Mouse (Mus musculus) hindbrain, embryonic 15.5 days (tissue): ENCODE data around the gene Lamc1. TPM values are rescaled to one million over a fixed set of nuclear protein-coding genes. Genes with fewer than 3 reads are reported as not detected.

Source experiments
- ATAC-seq: fragments of 200-750 bp; cut with Nextera tagmentation; 2 replicates; pipeline ENCODE4 v1.8.0; 2017; ENCODE audit warnings: low read depth, moderate number of reproducible peaks, moderate TSS enrichment; ENCODE audit not compliant: low FRiP score
- H3K27ac ChIP-seq: fragments of 300-500 bp; sonication (generic); replicated peaks from 2 replicates; pipeline ENCODE4 v1.5.1; 2015; ENCODE audit warnings: mild to moderate bottlenecking, inconsistent platforms
- H3K27me3 ChIP-seq: fragments of 300-500 bp; sonication (generic); 2 replicates; pipeline ENCODE4 v1.6.1; 2015; ENCODE audit warnings: control low read depth, inconsistent platforms
- H3K36me3 ChIP-seq: fragments of 300-500 bp; sonication (generic); 2 replicates; pipeline ENCODE4 v1.6.1; 2015; ENCODE audit warnings: control low read depth, inconsistent platforms
- H3K4me1 ChIP-seq: fragments of 300-500 bp; sonication (generic); replicated peaks from 2 replicates; pipeline ENCODE4 v1.6.1; 2015; ENCODE audit warnings: control low read depth, inconsistent platforms
- H3K4me2 ChIP-seq: fragments of 300-500 bp; sonication (generic); 2 replicates; pipeline ENCODE4 v1.6.1; 2015; ENCODE audit warnings: moderate library complexity, mild to moderate bottlenecking, inconsistent platforms
- H3K4me3 ChIP-seq: fragments of 300-500 bp; sonication (generic); 2 replicates; pipeline ENCODE4 v1.5.1; 2015; ENCODE audit warnings: mild to moderate bottlenecking, inconsistent platforms
- H3K9ac ChIP-seq: fragments of 300-500 bp; sonication (generic); 2 replicates; pipeline ENCODE4 v1.6.1; 2015; ENCODE audit warnings: inconsistent platforms
- H3K9me3 ChIP-seq: fragments of 300-500 bp; sonication (generic); 2 replicates; pipeline ENCODE4 v1.6.1; 2016; ENCODE audit warnings: control low read depth, inconsistent platforms
- WGBS: fragments of 180-500 bp; shearing (Covaris S2); methylation state at CpG from one replicate; pipeline ENCODE4 v1.1.7; 2015; 5-methylcytosine and 5-hydroxymethylcytosine counted together
- polyA plus RNA-seq: library from polyadenylated mRNA; unstranded; fragments of >200 nt; fragmentation: Nextera tagmentation; extraction: Ambion mirVana; gene quantifications from 2 replicates; pipeline ENCODE4 v1.2.1, GENCODE M21; 2015

Gene Lamc1
- polyA plus RNA-seq, 1 experiment from 2014 or later = 19.2 TPM

DNA sequence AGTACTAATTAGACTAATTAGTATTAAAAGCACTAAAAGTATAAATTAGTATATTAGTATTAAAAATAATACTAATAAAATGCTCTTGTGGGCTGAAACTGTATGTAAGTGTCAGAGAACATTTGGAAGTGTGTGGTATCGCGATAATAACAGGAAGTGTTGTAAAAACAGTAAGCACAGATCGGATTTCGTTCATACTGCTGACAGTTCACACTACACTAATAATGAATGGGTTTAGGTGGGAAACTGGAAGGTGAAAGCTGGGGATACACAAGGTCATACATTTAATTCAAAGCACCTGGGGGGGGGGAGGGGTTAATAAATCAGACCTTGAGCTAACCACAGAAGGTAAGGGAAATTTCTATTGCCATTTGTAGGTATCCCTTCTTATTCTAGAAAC lies 41.2 kb downstream of the Lamc1 start:
- 81% methylated on average over 4 of the region's 4 CpGs for WGBS

DNA sequence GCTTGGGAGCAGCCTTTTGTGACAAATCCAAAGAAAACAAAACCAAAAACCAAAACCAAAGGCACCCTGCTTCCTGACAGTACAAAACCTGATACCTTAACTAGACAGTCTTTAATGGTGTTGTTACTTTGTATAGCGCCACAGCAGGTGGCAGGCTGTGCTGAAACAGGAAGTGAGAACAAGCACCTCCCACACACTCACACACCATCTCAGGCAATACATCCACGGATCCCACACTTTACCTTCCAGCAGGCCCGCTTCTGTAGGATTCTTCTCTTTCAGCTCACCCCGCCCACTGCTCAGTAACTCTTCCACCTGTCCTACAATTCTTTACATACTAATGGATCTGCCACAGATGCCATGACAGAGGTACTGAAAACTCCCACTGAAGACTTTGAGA lies 44.6 kb downstream of the Lamc1 start:
- H3K36me3 ChIP-seq = no peaks in the 10 kb centered on the region
- WGBS = 85% methylated on average over 4 of the region's 4 CpGs
- H3K4me2 ChIP-seq = no peak overlapping the region
- no peak overlapping the region for H3K9ac ChIP-seq
- H3K27ac ChIP-seq = no peak overlapping the region
- H3K4me3 ChIP-seq = no peak overlapping the region
- peaks cover 13% of the 10 kb centered on the region for H3K4me1 ChIP-seq
- H3K27me3 ChIP-seq = no peaks in the 10 kb centered on the region
- ATAC-seq = no peak
- no peaks in the 10 kb centered on the region for H3K9me3 ChIP-seq

More for the DNA sequence above, 41.2 kb downstream of the Lamc1 start:
- no peak for ATAC-seq
- H3K9ac ChIP-seq = no peak overlapping the region
- H3K27me3 ChIP-seq = no peaks in the 10 kb centered on the region
- H3K4me2 ChIP-seq = no peak overlapping the region
- H3K4me3 ChIP-seq = no peak overlapping the region
- no peaks in the 10 kb centered on the region for H3K36me3 ChIP-seq
- H3K9me3 ChIP-seq = no peaks in the 10 kb centered on the region
- H3K27ac ChIP-seq = no peak overlapping the region
- H3K4me1 ChIP-seq = peaks cover 16% of the 10 kb centered on the region

- no peak overlapping the region for H3K9ac ChIP-seq
- ATAC-seq = no peak
- H3K36me3 ChIP-seq = no peaks in the 10 kb centered on the region
- no peak overlapping the region for H3K4me2 ChIP-seq
- no peaks in the 10 kb centered on the region for H3K27me3 ChIP-seq
- H3K9me3 ChIP-seq = no peaks in the 10 kb centered on the region
- peaks cover 9% of the 10 kb centered on the region; the same call in 1 of the 2 replicates for H3K4me1 ChIP-seq
- no peak overlapping the region for H3K4me3 ChIP-seq
- no peak overlapping the region for H3K27ac ChIP-seq
- WGBS = 81% methylated on average over 5 of the region's 5 CpGs
Measured at GRCm38 (mm10) chr1:153287443-153287842, 45.1 kb downstream of the Lamc1 start.

DNA sequence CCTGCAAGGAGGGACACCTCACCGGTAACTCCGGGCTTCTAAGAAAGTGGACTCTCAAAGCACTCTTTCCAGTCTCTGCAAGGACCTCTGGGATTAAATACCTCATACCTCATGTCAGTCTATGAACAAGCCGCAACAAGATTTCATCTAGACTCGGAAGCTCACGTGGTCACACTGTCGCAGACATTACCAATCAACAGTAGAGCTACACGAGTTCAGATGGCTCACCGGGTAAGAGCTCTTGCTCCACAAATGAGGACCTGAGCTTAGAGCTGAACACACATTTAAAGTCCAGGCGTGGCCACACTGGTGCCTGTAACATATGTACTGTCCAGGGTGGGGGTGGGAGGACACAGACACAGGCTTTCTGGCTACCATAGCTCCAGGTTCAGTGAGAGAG lies 46.4 kb downstream of the Lamc1 start:
- Histone ChIP-seq H3K36me3 (no peaks in the 10 kb centered on the region), H3K4me3 (no peak overlapping the region), H3K4me2 (no peak overlapping the region), H3K27me3 (no peaks in the 10 kb centered on the region), H3K4me1 (0 out of 2 replicates have a peak, but pooled peaks cover 4% of the 10 kb centered on the region), H3K27ac (no peak overlapping the region), H3K9ac (no peak overlapping the region), H3K9me3 (no peaks in the 10 kb centered on the region)
- WGBS = 94% methylated on average over 9 of the region's 9 CpGs
- no peak for ATAC-seq

GRCm38 (mm10) chr1:153285188-153285587 lies 47.4 kb downstream of the Lamc1 start:
- H3K4me3 ChIP-seq = no peak overlapping the region
- H3K9me3 ChIP-seq = no peaks in the 10 kb centered on the region
- H3K36me3 ChIP-seq = no peaks in the 10 kb centered on the region
- 0 out of 2 replicates have a peak, but pooled peaks cover 4% of the 10 kb centered on the region for H3K4me1 ChIP-seq
- no peak for ATAC-seq
- no peak overlapping the region for H3K27ac ChIP-seq
- WGBS = 75% methylated on average over 8 of the region's 8 CpGs
- no peaks in the 10 kb centered on the region for H3K27me3 ChIP-seq
- no peak overlapping the region for H3K4me2 ChIP-seq
- H3K9ac ChIP-seq = no peak overlapping the region

GRCm38 (mm10) chr1:153282342-153282975 lies 50.1 kb downstream of the Lamc1 start:
- H3K36me3 ChIP-seq = no peaks in the 10 kb centered on the region
- H3K4me1 ChIP-seq = 0 out of 2 replicates have a peak, but pooled peaks cover 6% of the 10 kb centered on the region
- no peak for ATAC-seq
- no peak overlapping the region for H3K4me2 ChIP-seq
- no peak overlapping the region for H3K9ac ChIP-seq
- no peak overlapping the region for H3K4me3 ChIP-seq
- 80% methylated on average over 5 of the region's 5 CpGs for WGBS
- no peak overlapping the region for H3K27ac ChIP-seq
- H3K9me3 ChIP-seq = no peaks in the 10 kb centered on the region
- H3K27me3 ChIP-seq = no peaks in the 10 kb centered on the region

GRCm38 (mm10) chr1:153281483-153281882 lies 51.1 kb downstream of the Lamc1 start:
- no peak overlapping the region for H3K4me2 ChIP-seq
- no peaks in the 10 kb centered on the region for H3K9me3 ChIP-seq
- 0 out of 2 replicates have a peak, but pooled peaks cover 6% of the 10 kb centered on the region for H3K4me1 ChIP-seq
- WGBS = 31% methylated on average over 4 of the region's 4 CpGs
- no peaks in the 10 kb centered on the region for H3K36me3 ChIP-seq
- H3K27ac ChIP-seq = no peak overlapping the region
- no peak for ATAC-seq
- H3K27me3 ChIP-seq = no peaks in the 10 kb centered on the region
- H3K4me3 ChIP-seq = no peak overlapping the region
- H3K9ac ChIP-seq = no peak overlapping the region

DNA sequence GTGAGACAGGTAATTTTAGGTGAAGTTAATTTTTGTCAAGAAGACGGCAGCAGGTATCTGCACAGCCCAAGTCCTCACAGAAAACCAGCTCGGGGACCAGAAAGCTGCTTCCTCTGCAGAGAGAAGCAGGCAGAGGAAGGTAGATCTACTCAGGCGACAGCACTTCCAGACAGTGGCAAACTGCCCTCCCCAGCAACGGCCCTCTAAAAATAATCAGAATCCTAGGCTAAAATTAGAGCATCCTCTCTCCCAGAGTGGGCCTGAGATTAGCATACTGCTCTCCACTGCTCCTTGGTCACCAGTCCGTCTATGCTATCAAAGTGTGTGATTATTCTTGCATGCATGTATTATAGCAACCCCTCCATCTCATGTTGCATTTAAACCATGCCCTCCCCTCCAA lies 52.2 kb downstream of the Lamc1 start:
- ATAC-seq = no peak

DNA sequence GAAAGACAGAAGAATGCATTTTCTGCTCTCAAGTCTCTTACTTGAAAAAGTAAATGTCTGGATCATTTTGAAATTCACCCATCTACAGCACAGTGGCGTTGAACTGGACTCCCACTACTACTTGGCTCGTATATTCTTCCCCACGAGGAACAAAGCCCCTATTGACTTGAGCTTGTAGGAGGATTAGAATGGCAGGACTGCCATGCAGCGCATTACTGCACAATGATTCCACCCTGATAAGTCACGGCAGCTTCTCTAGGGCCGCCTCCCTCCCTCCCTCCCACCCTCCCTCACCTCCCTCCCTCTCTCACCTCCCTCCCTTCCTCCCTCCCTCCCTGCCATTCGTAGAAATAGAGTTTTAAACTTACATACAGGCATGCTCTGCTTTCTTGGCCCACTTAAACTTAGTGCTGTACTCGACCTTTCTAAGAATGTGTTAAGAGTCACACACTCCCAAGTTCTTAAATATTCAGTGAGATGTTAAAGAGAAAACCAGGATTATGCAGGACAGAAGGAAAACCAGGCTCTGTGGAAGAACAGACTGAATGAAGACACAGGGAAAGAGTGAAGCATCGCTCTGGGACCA lies 54.5 kb downstream of the Lamc1 start:
- no peak overlapping the region for H3K4me3 ChIP-seq
- peaks cover 13% of the 10 kb centered on the region; the same call in 1 of the 2 replicates for H3K4me1 ChIP-seq
- 30% methylated on average over 9 of the region's 9 CpGs for WGBS
- no peak overlapping the region for H3K9ac ChIP-seq
- no peaks in the 10 kb centered on the region for H3K27me3 ChIP-seq
- no peaks in the 10 kb centered on the region for H3K36me3 ChIP-seq
- ATAC-seq = no peak
- no peak overlapping the region for H3K27ac ChIP-seq
- no peaks in the 10 kb centered on the region for H3K9me3 ChIP-seq
- H3K4me2 ChIP-seq = no peak overlapping the region

More for the DNA sequence above, 52.2 kb downstream of the Lamc1 start:
- H3K27me3 ChIP-seq = no peaks in the 10 kb centered on the region
- no peak overlapping the region for H3K4me3 ChIP-seq
- 0 out of 2 replicates have a peak, but pooled peaks cover 6% of the 10 kb centered on the region for H3K4me1 ChIP-seq
- H3K27ac ChIP-seq = no peak overlapping the region
- no peaks in the 10 kb centered on the region for H3K9me3 ChIP-seq
- no peak overlapping the region for H3K4me2 ChIP-seq
- H3K36me3 ChIP-seq = no peaks in the 10 kb centered on the region
- no peak overlapping the region for H3K9ac ChIP-seq
- 75% methylated on average over 5 of the region's 5 CpGs for WGBS

GRCm38 (mm10) chr1:153275466-153275865 lies 57.1 kb downstream of the Lamc1 start:
- Histone ChIP-seq H3K4me1 (peaks cover 9% of the 10 kb centered on the region; the same call in 1 of the 2 replicates), H3K36me3 (no peaks in the 10 kb centered on the region), H3K9ac (no peak overlapping the region), H3K27ac (no peak overlapping the region), H3K27me3 (no peaks in the 10 kb centered on the region), H3K4me2 (no peak overlapping the region), H3K4me3 (no peak overlapping the region), H3K9me3 (no peaks in the 10 kb centered on the region)
- ATAC-seq = no peak
- 74% methylated on average over 5 of the region's 5 CpGs for WGBS

GRCm38 (mm10) chr1:153274611-153275010 lies 58.0 kb downstream of the Lamc1 start:
- no peak overlapping the region for H3K4me3 ChIP-seq
- H3K27ac ChIP-seq = no peak overlapping the region
- H3K27me3 ChIP-seq = no peaks in the 10 kb centered on the region
- no peaks in the 10 kb centered on the region for H3K36me3 ChIP-seq
- 39% methylated on average over 6 of the region's 6 CpGs for WGBS
- no peak for ATAC-seq
- no peaks in the 10 kb centered on the region for H3K9me3 ChIP-seq
- no peak overlapping the region for H3K4me2 ChIP-seq
- H3K9ac ChIP-seq = no peak overlapping the region
- peaks cover 9% of the 10 kb centered on the region; the same call in 1 of the 2 replicates for H3K4me1 ChIP-seq

DNA sequence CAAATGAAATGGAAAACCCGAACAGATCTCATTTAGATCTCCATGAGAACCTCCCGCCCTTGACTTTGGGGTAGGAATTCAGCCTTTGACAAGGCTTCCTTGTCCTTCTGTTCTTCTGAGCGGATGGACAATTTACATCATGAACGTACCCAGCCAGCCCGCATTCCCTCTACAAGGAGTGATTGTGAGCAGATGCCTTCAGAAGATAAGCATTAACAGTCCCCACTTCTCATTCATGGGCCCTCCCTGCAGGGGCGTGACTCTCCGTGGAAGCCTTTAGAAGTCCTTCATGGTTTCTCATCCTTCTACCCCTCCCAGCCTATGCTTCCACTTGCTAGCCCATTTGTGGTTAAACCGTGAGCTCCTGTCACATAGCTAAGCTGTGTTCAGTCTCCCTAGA lies 58.9 kb downstream of the Lamc1 start:
- Histone ChIP-seq H3K4me3 (no peak overlapping the region), H3K27me3 (no peaks in the 10 kb centered on the region), H3K27ac (no peak overlapping the region), H3K9me3 (no peaks in the 10 kb centered on the region), H3K9ac (no peak overlapping the region), H3K4me1 (peaks cover 9% of the 10 kb centered on the region; the same call in 1 of the 2 replicates), H3K36me3 (no peaks in the 10 kb centered on the region), H3K4me2 (no peak overlapping the region)
- WGBS = 55% methylated on average over 8 of the region's 8 CpGs
- ATAC-seq = no peak
